Mouse (Mus musculus): Measurements from ENCODE around the gene Cyp4x1.
A peak's percentile ranks its signal among the peaks of the same experiment; 100 is the strongest.

The Cyp4x1 gene

DNA sequence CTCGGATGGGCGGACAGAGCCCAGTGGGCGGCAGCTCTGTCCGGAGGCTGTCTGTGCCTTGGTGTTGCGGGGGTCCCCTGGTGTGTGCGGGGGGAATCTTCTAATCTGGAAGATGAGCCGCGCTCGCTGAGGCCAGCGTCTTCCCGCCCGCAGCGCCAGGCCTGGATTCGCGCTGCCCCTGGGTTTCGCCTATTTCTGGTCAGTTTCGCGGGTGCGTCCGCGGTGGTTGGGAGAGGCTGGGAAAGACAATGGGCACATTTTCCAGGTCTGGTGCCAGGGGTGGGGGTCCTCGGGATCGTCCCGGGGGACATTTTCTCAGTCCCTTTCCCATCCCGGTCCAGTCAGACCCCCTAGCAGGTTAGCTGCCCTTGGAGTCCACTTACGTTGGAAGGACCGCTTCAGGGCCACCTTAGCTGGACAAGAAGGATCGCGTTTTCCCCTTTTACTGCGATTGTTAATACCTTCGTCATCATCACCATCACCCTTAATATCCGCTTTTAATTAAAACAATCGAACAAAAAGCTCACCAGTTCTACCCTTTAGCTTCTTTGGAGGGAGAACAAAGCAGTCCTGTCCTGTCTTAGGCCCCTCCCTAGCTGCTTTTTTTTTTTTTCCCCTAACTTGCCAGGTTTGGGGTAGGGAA is 76.3 kb downstream of the Cyp4x1 start:
- peak; percentile 20 for DNase-seq (ENCODE audit: low read depth, low spot score)

DNA sequence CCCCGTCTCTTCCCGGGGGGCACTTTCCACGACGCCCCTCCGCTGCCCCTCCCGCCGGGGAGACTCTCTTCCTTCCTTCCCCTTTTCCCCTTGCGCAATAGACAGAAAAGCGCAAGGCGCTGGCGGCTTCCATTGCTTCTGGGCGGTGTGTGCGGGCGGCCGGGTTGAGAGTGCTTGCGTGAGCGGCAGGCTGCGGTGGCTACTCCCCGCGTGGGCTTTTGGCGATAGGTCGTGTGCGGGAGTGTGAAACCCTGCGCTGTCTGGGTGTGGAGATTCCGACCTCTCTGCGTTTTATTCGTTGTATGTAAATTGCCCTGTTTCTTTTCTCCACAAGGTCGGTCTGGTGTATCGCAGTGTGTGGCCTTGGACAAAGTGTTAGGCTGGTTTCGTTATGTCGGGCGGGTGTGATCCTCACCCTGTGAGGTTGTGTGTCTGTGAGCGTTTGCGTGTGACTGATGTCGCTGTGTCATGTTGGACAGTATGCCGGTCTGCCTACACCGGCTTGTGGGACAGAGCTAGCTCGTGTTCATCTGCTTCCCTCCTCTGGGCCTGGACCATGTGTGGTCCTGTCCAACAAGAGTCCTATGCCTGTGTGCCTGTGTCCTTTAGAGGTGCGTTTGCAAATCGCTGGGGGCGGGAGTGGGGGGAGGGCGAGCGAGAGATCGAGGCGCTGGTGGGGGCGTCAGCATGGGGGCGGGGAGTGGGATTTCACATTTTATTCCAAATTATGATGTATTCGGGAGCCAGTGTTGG is 77.0 kb downstream of the Cyp4x1 start:
- peak; percentile 63 for DNase-seq (ENCODE audit: low read depth, low spot score)

DNA sequence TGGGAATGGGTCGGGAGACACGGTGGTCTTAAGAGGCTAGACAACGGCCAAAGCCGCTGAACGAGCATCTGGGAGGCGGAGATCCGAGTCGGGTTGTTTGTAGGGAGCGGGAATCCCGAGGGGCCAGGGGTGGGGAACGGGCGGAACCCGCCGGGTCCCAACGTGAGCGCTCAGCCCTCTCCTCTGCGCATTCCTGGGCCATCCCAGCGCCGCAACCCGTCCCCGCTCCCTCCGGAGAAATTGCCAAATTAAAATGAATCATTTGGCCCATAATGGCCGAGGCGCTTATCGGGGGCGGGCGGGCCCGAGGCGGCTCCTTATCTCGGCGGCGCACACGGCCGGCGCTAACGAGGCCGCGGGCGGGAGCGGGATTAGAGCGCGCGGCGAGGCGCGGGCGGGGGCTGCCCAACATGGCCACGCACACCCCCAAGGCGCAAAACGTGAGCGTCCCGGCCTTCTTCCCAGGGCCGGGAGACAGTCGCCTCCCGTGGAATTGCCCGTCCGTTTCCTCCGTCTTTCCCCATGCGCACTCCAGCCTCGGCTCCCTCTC is 77.6 kb downstream of the Cyp4x1 start, which contains the start of gene Tal1:
Tal1 (plus strand) TSS at position 56 of the 550 bp plus-strand sequence.
- DNase-seq (ENCODE audit: low read depth, low spot score), result peak; percentile 62

All from ZHBTc4 (cell line).